Mouse (Mus musculus): ENCODE measurements at regions not wholly inside any gene's neighbourhood (a gene's known extent, or its start where the extent isn't known, plus 50 kb on each side); places are given as distances from the start of the nearest gene placed in this dataset.

DNA sequence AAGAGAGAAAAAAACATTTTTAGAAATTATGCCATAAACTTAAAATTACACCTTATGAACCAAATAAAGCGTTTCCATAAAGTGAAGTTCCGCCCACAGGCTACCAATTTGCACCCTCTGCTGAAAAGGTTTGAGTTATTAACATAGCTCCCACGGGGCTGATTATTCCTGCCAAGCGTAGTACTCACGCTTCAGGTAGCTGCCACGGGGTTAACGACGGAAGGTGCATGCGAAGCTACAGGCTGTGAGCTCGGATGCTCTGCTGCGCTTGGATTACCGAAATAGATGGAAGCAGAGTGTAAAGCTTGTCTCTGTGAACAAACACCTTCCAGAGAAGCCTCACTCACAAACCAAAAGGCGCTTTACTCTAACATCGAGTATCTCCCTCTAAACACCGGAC lies 109.9 kb upstream of the Pard3b start:
- no peaks in the 10 kb centered on the region for H3K9me3 ChIP-seq
- H3K36me3 ChIP-seq: no peaks in the 10 kb centered on the region
- WGBS: 57% methylated on average over 15 of the region's 15 CpGs
- H3K4me2 ChIP-seq (replicated peaks): no peak overlapping the region
- H3K27me3 ChIP-seq: no peaks in the 10 kb centered on the region
- no peak overlapping the region for H3K27ac ChIP-seq (replicated peaks)
- H3K4me1 ChIP-seq: peaks cover 12% of the 10 kb centered on the region
- H3K9ac ChIP-seq (replicated peaks): no peak overlapping the region
- ATAC-seq (replicated peaks): no peak
- H3K4me3 ChIP-seq: no peak overlapping the region

GRCm38 (mm10) chr1:61530166-61530565 lies 108.5 kb upstream of the Pard3b start:
- Histone ChIP-seq H3K9ac (replicated peaks) (no peak overlapping the region), H3K27ac (replicated peaks) (0 out of 2 replicates have a peak overlapping the region, but pooled peaks have one; percentile 14), H3K27me3 (no peaks in the 10 kb centered on the region), H3K4me1 (peaks cover 12% of the 10 kb centered on the region), H3K9me3 (no peaks in the 10 kb centered on the region), H3K36me3 (no peaks in the 10 kb centered on the region), H3K4me3 (no peak overlapping the region), H3K4me2 (replicated peaks) (no peak overlapping the region)
- no peak for ATAC-seq (replicated peaks)
- 10% methylated on average over 3 of the region's 3 CpGs for WGBS

- peak; percentile 76 for ATAC-seq (replicated peaks)
- H3K9ac ChIP-seq (replicated peaks): no peak overlapping the region
- WGBS: 7% methylated on average over 5 of the region's 5 CpGs
Measured at GRCm38 (mm10) chr1:61531487-61531886, 107.1 kb upstream of the Pard3b start.

DNA sequence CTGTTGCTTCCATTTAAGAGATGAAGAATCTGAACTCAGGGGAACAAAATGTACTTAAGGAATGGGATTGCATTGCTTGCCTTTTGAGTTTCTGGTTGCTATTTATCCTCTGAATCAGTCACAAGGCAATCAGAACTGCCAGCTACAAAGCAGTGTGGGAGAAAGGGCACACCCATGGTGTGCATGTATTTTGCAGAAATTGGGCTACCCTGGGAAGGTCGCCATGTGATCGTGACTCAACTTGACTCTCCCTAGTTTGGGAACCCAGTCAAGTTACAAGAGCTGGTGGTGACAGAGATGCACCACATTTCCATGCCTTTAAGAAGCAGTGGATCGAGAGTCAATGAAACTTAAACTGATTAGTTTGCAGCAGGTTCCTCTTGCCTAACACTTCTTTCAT lies 98.5 kb upstream of the Pard3b start:
- WGBS: 38% methylated on average over 3 of the region's 3 CpGs
- H3K9ac ChIP-seq (replicated peaks): no peak overlapping the region
- H3K9me3 ChIP-seq: no peaks in the 10 kb centered on the region
- ATAC-seq (replicated peaks): no peak
- H3K27ac ChIP-seq (replicated peaks): no peak overlapping the region
- no peaks in the 10 kb centered on the region for H3K27me3 ChIP-seq
- H3K4me3 ChIP-seq: no peak overlapping the region
- H3K4me2 ChIP-seq (replicated peaks): no peak overlapping the region
- H3K4me1 ChIP-seq: 0 out of 2 replicates have a peak, but pooled peaks cover 7% of the 10 kb centered on the region
- no peaks in the 10 kb centered on the region for H3K36me3 ChIP-seq

More at GRCm38 (mm10) chr1:61531487-61531886, 107.1 kb upstream of the Pard3b start:
- Histone ChIP-seq H3K27ac (replicated peaks) (no peak overlapping the region; the same call in 1 of the 2 replicates), H3K4me1 (peaks cover 12% of the 10 kb centered on the region), H3K36me3 (no peaks in the 10 kb centered on the region), H3K4me2 (replicated peaks) (no peak overlapping the region), H3K4me3 (no peak overlapping the region), H3K27me3 (no peaks in the 10 kb centered on the region), H3K9me3 (no peaks in the 10 kb centered on the region)

DNA sequence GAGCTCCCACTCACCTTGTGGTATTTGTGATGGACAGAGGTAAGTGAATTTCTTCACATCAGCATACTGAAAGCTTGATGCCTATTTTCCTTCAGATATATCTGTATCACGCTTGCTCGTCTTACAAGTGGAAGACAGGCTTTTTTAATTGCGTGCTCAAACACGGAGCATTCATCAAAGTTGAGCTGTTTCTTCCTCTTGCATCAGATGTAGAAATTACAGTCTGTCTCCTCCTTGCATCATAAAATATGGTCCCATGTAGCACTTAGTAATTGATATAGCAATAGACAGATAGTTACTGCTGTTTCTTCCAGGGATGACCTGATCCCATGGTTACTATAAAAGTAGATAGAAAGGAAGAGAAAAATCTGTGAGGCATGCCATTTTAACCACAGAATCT lies 97.5 kb upstream of the Pard3b start:
- Histone ChIP-seq H3K27me3 (no peaks in the 10 kb centered on the region), H3K36me3 (no peaks in the 10 kb centered on the region), H3K9ac (replicated peaks) (no peak overlapping the region), H3K4me3 (no peak overlapping the region), H3K4me1 (0 out of 2 replicates have a peak, but pooled peaks cover 7% of the 10 kb centered on the region), H3K9me3 (no peaks in the 10 kb centered on the region), H3K4me2 (replicated peaks) (no peak overlapping the region), H3K27ac (replicated peaks) (no peak overlapping the region)
- ATAC-seq (replicated peaks): no peak
- WGBS: 93% methylated on average over 4 of the region's 4 CpGs

- Histone ChIP-seq H3K36me3 (no peaks in the 10 kb centered on the region), H3K4me2 (replicated peaks) (no peak overlapping the region), H3K4me3 (no peak overlapping the region), H3K27ac (replicated peaks) (no peak overlapping the region), H3K4me1 (peaks cover 13% of the 10 kb centered on the region), H3K9ac (replicated peaks) (no peak overlapping the region), H3K9me3 (no peaks in the 10 kb centered on the region), H3K27me3 (no peaks in the 10 kb centered on the region)
- 56% methylated on average over 21 of the region's 21 CpGs for WGBS
- ATAC-seq (replicated peaks): peak; percentile 58
Measured at GRCm38 (mm10) chr1:61552577-61553517, 85.8 kb upstream of the Pard3b start.

- H3K9ac ChIP-seq (replicated peaks): no peak overlapping the region
- WGBS: 70% methylated on average over 2 of the region's 2 CpGs
- no peaks in the 10 kb centered on the region for H3K9me3 ChIP-seq
Measured at GRCm38 (mm10) chr1:61559514-61559913, 79.1 kb upstream of the Pard3b start.

GRCm38 (mm10) chr1:61562091-61562490 lies 76.5 kb upstream of the Pard3b start:
- 82% methylated on average over 2 of the region's 2 CpGs for WGBS
- no peak for ATAC-seq (replicated peaks)

More at GRCm38 (mm10) chr1:61559514-61559913, 79.1 kb upstream of the Pard3b start:
- Histone ChIP-seq H3K27me3 (no peaks in the 10 kb centered on the region), H3K4me1 (peaks cover 5% of the 10 kb centered on the region; the same call in 1 of the 2 replicates), H3K36me3 (no peaks in the 10 kb centered on the region), H3K4me3 (no peak overlapping the region), H3K27ac (replicated peaks) (no peak overlapping the region), H3K4me2 (replicated peaks) (no peak overlapping the region)
- 0 out of 2 replicates have a peak, but pooled peaks have one; percentile 26 for ATAC-seq (replicated peaks)

GRCm38 (mm10) chr1:61565471-61565870 lies 73.2 kb upstream of the Pard3b start:
- H3K9ac ChIP-seq (replicated peaks): no peak overlapping the region
- WGBS: 71% methylated on average over 4 of the region's 4 CpGs

More at GRCm38 (mm10) chr1:61562091-61562490, 76.5 kb upstream of the Pard3b start:
- no peak overlapping the region for H3K9ac ChIP-seq (replicated peaks)
- H3K27me3 ChIP-seq: no peaks in the 10 kb centered on the region
- H3K4me2 ChIP-seq (replicated peaks): no peak overlapping the region
- H3K36me3 ChIP-seq: no peaks in the 10 kb centered on the region
- no peak overlapping the region for H3K27ac ChIP-seq (replicated peaks)
- H3K4me3 ChIP-seq: no peak overlapping the region
- H3K4me1 ChIP-seq: no peaks in the 10 kb centered on the region
- no peaks in the 10 kb centered on the region for H3K9me3 ChIP-seq

DNA sequence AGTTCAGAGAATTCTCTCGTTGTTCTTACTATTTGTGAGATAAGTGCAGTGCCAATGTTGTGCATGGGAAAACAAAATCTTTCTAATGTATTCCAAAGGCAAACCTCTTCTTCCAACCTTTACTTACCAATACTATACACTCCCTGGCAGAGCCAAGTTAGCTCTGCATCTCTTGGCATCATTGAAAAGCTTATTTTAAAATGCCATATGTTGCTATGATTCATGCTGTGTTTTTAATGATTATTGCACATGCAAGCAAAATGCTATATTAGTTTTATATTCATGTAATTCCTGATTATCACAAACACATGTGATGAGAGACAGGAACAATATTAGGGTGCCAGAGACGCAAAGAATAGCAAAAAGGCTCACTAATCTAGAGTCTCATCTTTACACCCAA lies 64.3 kb upstream of the Pard3b start:
- Histone ChIP-seq H3K27me3 (no peaks in the 10 kb centered on the region), H3K4me1 (0 out of 2 replicates have a peak, but pooled peaks cover 4% of the 10 kb centered on the region), H3K4me2 (replicated peaks) (no peak overlapping the region), H3K36me3 (no peaks in the 10 kb centered on the region), H3K9me3 (no peaks in the 10 kb centered on the region), H3K9ac (replicated peaks) (no peak overlapping the region), H3K4me3 (no peak overlapping the region), H3K27ac (replicated peaks) (peak overlapping the region; percentile 48; the same call in 1 of the 2 replicates)
- ATAC-seq (replicated peaks): no peak
- 53% methylated on average over 2 of the region's 2 CpGs for WGBS

More at GRCm38 (mm10) chr1:61565471-61565870, 73.2 kb upstream of the Pard3b start:
- no peaks in the 10 kb centered on the region for H3K36me3 ChIP-seq
- no peak for ATAC-seq (replicated peaks)
- no peaks in the 10 kb centered on the region for H3K4me1 ChIP-seq
- H3K27ac ChIP-seq (replicated peaks): no peak overlapping the region
- H3K4me2 ChIP-seq (replicated peaks): no peak overlapping the region
- no peak overlapping the region for H3K4me3 ChIP-seq
- H3K27me3 ChIP-seq: no peaks in the 10 kb centered on the region
- H3K9me3 ChIP-seq: no peaks in the 10 kb centered on the region

DNA sequence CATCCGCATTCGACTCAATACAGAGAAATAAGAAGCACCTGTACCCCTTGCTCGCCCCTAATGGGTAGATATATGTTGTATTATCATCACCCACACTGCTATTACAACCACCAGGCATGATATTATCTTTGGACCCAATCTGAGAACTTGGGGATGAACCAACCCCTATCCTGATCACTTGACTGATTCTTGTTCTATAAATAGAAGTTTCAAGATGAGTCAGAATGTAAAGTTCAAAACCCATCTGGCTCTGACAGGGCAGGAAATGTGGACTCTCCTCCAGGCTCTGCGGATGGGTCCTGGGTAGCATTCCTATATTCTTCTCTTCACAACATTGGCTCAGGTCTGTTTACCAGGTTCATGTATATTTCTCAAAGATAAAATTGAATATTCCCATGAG lies 61.9 kb upstream of the Pard3b start:
- H3K9ac ChIP-seq (replicated peaks): no peak overlapping the region
- H3K9me3 ChIP-seq: no peaks in the 10 kb centered on the region
- ATAC-seq (replicated peaks): no peak
- no peak overlapping the region for H3K4me3 ChIP-seq
- no peaks in the 10 kb centered on the region for H3K36me3 ChIP-seq
- no peaks in the 10 kb centered on the region for H3K27me3 ChIP-seq
- H3K4me2 ChIP-seq (replicated peaks): no peak overlapping the region
- no peak overlapping the region for H3K27ac ChIP-seq (replicated peaks)
- WGBS: 87% methylated on average over 4 of the region's 4 CpGs
- H3K4me1 ChIP-seq: 0 out of 2 replicates have a peak, but pooled peaks cover 4% of the 10 kb centered on the region

GRCm38 (mm10) chr1:61587251-61587650 lies 51.4 kb upstream of the Pard3b start:
- no peak overlapping the region for H3K27ac ChIP-seq (replicated peaks)
- ATAC-seq (replicated peaks): no peak
- H3K36me3 ChIP-seq: no peaks in the 10 kb centered on the region
- no peaks in the 10 kb centered on the region for H3K27me3 ChIP-seq
- WGBS: 87% methylated on average over 8 of the region's 8 CpGs
- H3K9ac ChIP-seq (replicated peaks): no peak overlapping the region
- no peaks in the 10 kb centered on the region for H3K9me3 ChIP-seq
- H3K4me1 ChIP-seq: no peaks in the 10 kb centered on the region
- no peak overlapping the region for H3K4me3 ChIP-seq
- H3K4me2 ChIP-seq (replicated peaks): no peak overlapping the region
